23 mouse cellular contexts compared by ENCODE assay signal in genomic region chr4:124291767-124292166, GRCm38 (mm10).
DNase-seq lines count a peak whose midpoint lies in the region; ATAC-seq and TF ChIP-seq lines count a peak whose summit lies in the region.
"Had no signal": no experiment of that assay in that cellular context is flagged by ENCODE, and none has a peak within 500 bp of the region (broad histone marks: within the 10 kb centered on the region; RNA-seq: fewer than 3 reads in every experiment).

No protein-coding gene starts in this region.

- DNase-seq in hindbrain, embryonic 10.5 days (ENCODE audit: low spot score): no peak
- no peak for DNase-seq in hindbrain, postnatal 0 days (ENCODE audit: low spot score)
- DNase-seq in midbrain, embryonic 10.5 days (ENCODE audit: low spot score): no peak
- no peak for DNase-seq in midbrain, embryonic 14.5 days
- DNase-seq in hindbrain, embryonic 14.5 days (ENCODE audit: low spot score): no peak
- DNase-seq in embryonic facial prominence, embryonic 10.5 days (ENCODE audit: low spot score): no peak
- DNase-seq in left cerebral cortex, postnatal 25 days (ENCODE audit: low spot score in 2 of 2): no peak
- DNase-seq: adrenal gland, postnatal 10 days; adrenal gland, postnatal 36 days; B cell, adult 2 months; cerebellum, adult 18-20 months; cerebellum, adult 9-10 months; gastrocnemius, adult 2 months; gastrocnemius, postnatal 14 days had no signal

- H3K27ac ChIP-seq in hindbrain, embryonic 10.5 days: 0 out of 2 replicates have a peak overlapping the region, but pooled peaks have one; percentile 79
- H3K27ac ChIP-seq in hindbrain, postnatal 0 days: no peak overlapping the region
- H3K27ac ChIP-seq in midbrain, embryonic 10.5 days (replicated peaks): peak overlapping the region; percentile 82
- no peak overlapping the region for H3K27ac ChIP-seq in midbrain, embryonic 14.5 days (replicated peaks; ENCODE audit: low read depth, low read length)
- peak overlapping the region; percentile 38 for H3K27ac ChIP-seq in hindbrain, embryonic 14.5 days
- H3K27ac ChIP-seq in midbrain, embryonic 13.5 days: peak overlapping the region; percentile 68
- H3K27ac ChIP-seq in embryonic facial prominence, embryonic 10.5 days (replicated peaks): no peak overlapping the region
- H3K27ac ChIP-seq: embryonic facial prominence, embryonic 13.5 days; forebrain, embryonic 13.5 days; gastrocnemius, adult 2 months; intestine, embryonic 15.5 days had no signal

- intact Hi-C loops in left cerebral cortex, postnatal 25 days (cut with DNase I): no loop called here

- H3K9ac ChIP-seq in hindbrain, postnatal 0 days (replicated peaks; ENCODE audit: low read length): no peak overlapping the region
- H3K9ac ChIP-seq in midbrain, embryonic 14.5 days (replicated peaks; ENCODE audit: low read length): no peak overlapping the region; the same call in 1 of the 2 replicates
- peak overlapping the region; percentile 31; the same call in 1 of the 2 replicates for H3K9ac ChIP-seq in hindbrain, embryonic 14.5 days
- no peak overlapping the region for H3K9ac ChIP-seq in midbrain, embryonic 13.5 days (replicated peaks)
- H3K9ac ChIP-seq: embryonic facial prominence, embryonic 13.5 days; forebrain, embryonic 13.5 days; forebrain, postnatal 0 days; intestine, embryonic 15.5 days had no signal

- H3K27me3 ChIP-seq in hindbrain, embryonic 10.5 days (ENCODE audit: insufficient read depth, poor library complexity, severe bottlenecking): peaks cover 12% of the 10 kb centered on the region
- H3K27me3 ChIP-seq in hindbrain, postnatal 0 days (ENCODE audit: insufficient read depth, low read length): no peaks in the 10 kb centered on the region
- H3K27me3 ChIP-seq in midbrain, embryonic 10.5 days (ENCODE audit: low read depth, poor library complexity, severe bottlenecking): peaks cover 39% of the 10 kb centered on the region
- no peaks in the 10 kb centered on the region for H3K27me3 ChIP-seq in midbrain, embryonic 14.5 days (ENCODE audit: control insufficient read depth, insufficient read depth, low read length)
- no peaks in the 10 kb centered on the region for H3K27me3 ChIP-seq in hindbrain, embryonic 14.5 days (ENCODE audit: control insufficient read depth, insufficient read depth, low read length)
- no peaks in the 10 kb centered on the region; the same call in 1 of the 2 replicates for H3K27me3 ChIP-seq in midbrain, embryonic 13.5 days
- H3K27me3 ChIP-seq in embryonic facial prominence, embryonic 10.5 days (replicated peaks; ENCODE audit: low read depth, poor library complexity, severe bottlenecking): peaks cover 12% of the 10 kb centered on the region; the same call in 1 of the 2 replicates
- H3K27me3 ChIP-seq: embryonic facial prominence, embryonic 13.5 days; intestine, embryonic 15.5 days; Patski had no signal

- H3K4me2 ChIP-seq in hindbrain, postnatal 0 days (ENCODE audit: low read depth, low read length): no peak overlapping the region
- no peak overlapping the region for H3K4me2 ChIP-seq in midbrain, embryonic 14.5 days (ENCODE audit: low read length)
- H3K4me2 ChIP-seq in hindbrain, embryonic 14.5 days (replicated peaks): no peak overlapping the region
- no peak overlapping the region for H3K4me2 ChIP-seq in midbrain, embryonic 13.5 days (replicated peaks)
- H3K4me2 ChIP-seq: heart, embryonic 11.5 days; intestine, embryonic 15.5 days had no signal

- WGBS in hindbrain, embryonic 10.5 days: 67% methylated on average over 8 of the region's 8 CpGs
- WGBS in hindbrain, postnatal 0 days: 76% methylated on average over 8 of the region's 8 CpGs
- WGBS in midbrain, embryonic 10.5 days: 70% methylated on average over 8 of the region's 8 CpGs
- 59% methylated on average over 8 of the region's 8 CpGs for WGBS in midbrain, embryonic 14.5 days
- 64% methylated on average over 8 of the region's 8 CpGs for WGBS in hindbrain, embryonic 14.5 days
- 60% methylated on average over 8 of the region's 8 CpGs for WGBS in midbrain, embryonic 13.5 days
- WGBS in embryonic facial prominence, embryonic 10.5 days: 66% methylated on average over 8 of the region's 8 CpGs

- no peak overlapping the region for H3K4me3 ChIP-seq in hindbrain, embryonic 10.5 days
- no peak overlapping the region for H3K4me3 ChIP-seq in hindbrain, postnatal 0 days (ENCODE audit: low read length)
- H3K4me3 ChIP-seq in midbrain, embryonic 10.5 days: no peak overlapping the region
- no peak overlapping the region for H3K4me3 ChIP-seq in midbrain, embryonic 14.5 days (replicated peaks; ENCODE audit: low read depth, low read length)
- no peak overlapping the region for H3K4me3 ChIP-seq in hindbrain, embryonic 14.5 days (replicated peaks; ENCODE audit: low read length)
- H3K4me3 ChIP-seq in midbrain, embryonic 13.5 days (replicated peaks): no peak overlapping the region
- no peak overlapping the region for H3K4me3 ChIP-seq in embryonic facial prominence, embryonic 10.5 days
- H3K4me3 ChIP-seq: embryonic facial prominence, embryonic 13.5 days; erythroblast, embryonic 14.5 days; forebrain, embryonic 13.5 days; gastrocnemius, adult 2 months; intestine, embryonic 15.5 days had no signal

- no peak for TF ChIP-seq CTCF in hindbrain, postnatal 0 days (IDR thresholded peaks at IDR 0.05; ENCODE audit: low read depth)

- no peaks in the 10 kb centered on the region for H3K9me3 ChIP-seq in hindbrain, embryonic 10.5 days
- H3K9me3 ChIP-seq in hindbrain, postnatal 0 days (ENCODE audit: low read length): no peaks in the 10 kb centered on the region
- no peaks in the 10 kb centered on the region for H3K9me3 ChIP-seq in midbrain, embryonic 10.5 days (replicated peaks)
- H3K9me3 ChIP-seq in midbrain, embryonic 14.5 days (ENCODE audit: control insufficient read depth, low read length): no peaks in the 10 kb centered on the region
- H3K9me3 ChIP-seq in hindbrain, embryonic 14.5 days (ENCODE audit: control insufficient read depth, low read length): no peaks in the 10 kb centered on the region
- H3K9me3 ChIP-seq in midbrain, embryonic 13.5 days: no peaks in the 10 kb centered on the region
- H3K9me3 ChIP-seq in embryonic facial prominence, embryonic 10.5 days: no peaks in the 10 kb centered on the region
- H3K9me3 ChIP-seq: embryonic facial prominence, embryonic 13.5 days; forebrain, embryonic 13.5 days; G1E; intestine, embryonic 15.5 days had no signal

- ATAC-seq in hindbrain, postnatal 0 days: no peak
- no peak for ATAC-seq in midbrain, embryonic 14.5 days (ENCODE audit: low FRiP score, low TSS enrichment)
- ATAC-seq in hindbrain, embryonic 14.5 days (ENCODE audit: low FRiP score): no peak
- peak; percentile 53; the same call in 1 of the 2 replicates for ATAC-seq in midbrain, embryonic 13.5 days
- ATAC-seq: intestine, embryonic 15.5 days; Patski had no signal

- no peaks in the 10 kb centered on the region for H3K36me3 ChIP-seq in hindbrain, embryonic 10.5 days
- no peaks in the 10 kb centered on the region for H3K36me3 ChIP-seq in hindbrain, postnatal 0 days (ENCODE audit: insufficient read depth, low read length)
- H3K36me3 ChIP-seq in midbrain, embryonic 10.5 days: no peaks in the 10 kb centered on the region
- no peaks in the 10 kb centered on the region for H3K36me3 ChIP-seq in midbrain, embryonic 14.5 days (ENCODE audit: control insufficient read depth, insufficient read depth, low read length)
- no peaks in the 10 kb centered on the region for H3K36me3 ChIP-seq in hindbrain, embryonic 14.5 days (replicated peaks; ENCODE audit: control insufficient read depth, insufficient read depth)
- H3K36me3 ChIP-seq in midbrain, embryonic 13.5 days: no peaks in the 10 kb centered on the region
- no peaks in the 10 kb centered on the region for H3K36me3 ChIP-seq in embryonic facial prominence, embryonic 10.5 days (replicated peaks)
- H3K36me3 ChIP-seq: embryonic facial prominence, embryonic 13.5 days; G1E; intestine, embryonic 15.5 days had no signal

- H3K4me1 ChIP-seq in hindbrain, embryonic 10.5 days (replicated peaks): peaks cover 28% of the 10 kb centered on the region
- no peaks in the 10 kb centered on the region for H3K4me1 ChIP-seq in hindbrain, postnatal 0 days (ENCODE audit: insufficient read depth, low read length)
- H3K4me1 ChIP-seq in midbrain, embryonic 10.5 days: peaks cover 34% of the 10 kb centered on the region
- H3K4me1 ChIP-seq in midbrain, embryonic 14.5 days (ENCODE audit: control insufficient read depth, insufficient read depth, low read length): 0 out of 2 replicates have a peak, but pooled peaks cover 10% of the 10 kb centered on the region
- peaks cover 11% of the 10 kb centered on the region; the same call in 1 of the 2 replicates for H3K4me1 ChIP-seq in hindbrain, embryonic 14.5 days (replicated peaks; ENCODE audit: control insufficient read depth, insufficient read depth, low read length)
- H3K4me1 ChIP-seq in midbrain, embryonic 13.5 days (replicated peaks): peaks cover 16% of the 10 kb centered on the region
- peaks cover 25% of the 10 kb centered on the region for H3K4me1 ChIP-seq in embryonic facial prominence, embryonic 10.5 days
- H3K4me1 ChIP-seq: intestine, embryonic 15.5 days had no signal

Comparison
In these comparisons a context has a peak if more than half of its experiments do, and no peak if none do; other contexts are left out.
1. H3K27ac ChIP-seq: peak in hindbrain, embryonic 10.5 days (single experiment), midbrain, embryonic 10.5 days (single experiment), hindbrain, embryonic 14.5 days (single experiment) and midbrain, embryonic 13.5 days (single experiment); none in hindbrain, postnatal 0 days (single experiment), midbrain, embryonic 14.5 days (single experiment) and embryonic facial prominence, embryonic 10.5 days (single experiment).